Mouse (Mus musculus): ENCODE results near the gene C530008M17Rik.
"Not testable (repeated sequence)": the region's sequence is repeated elsewhere in the genome, so short reads cannot be mapped to it uniquely, and the experiment has no call there.

Gene C530008M17Rik

GRCm38 (mm10) chr5:76902131-76902530 lies 245.8 kb downstream of the C530008M17Rik start:
- H3K4me3 ChIP-seq (replicated peaks; ENCODE audit: low read length), result no peak overlapping the region
- no peak for TF ChIP-seq CTCF (conservative IDR thresholded peaks at IDR 0.05; ENCODE audit: low read length)
- no peak for TF ChIP-seq POU5F1 (IDR thresholded peaks at IDR 0.05; ENCODE audit: borderline replicate concordance, low read length)
- no peak for TF ChIP-seq NANOG (IDR thresholded peaks at IDR 0.05; ENCODE audit: borderline replicate concordance, low read length)

GRCm38 (mm10) chr5:76904713-76905404 lies 248.5 kb downstream of the C530008M17Rik start:
- Histone ChIP-seq H3K9me3 (ENCODE audit: low read length) (no peaks in the 10 kb centered on the region), H3K4me1 (replicated peaks; ENCODE audit: low read depth, low read length) (peaks cover 45% of the 10 kb centered on the region), H3K36me3 (ENCODE audit: insufficient read depth, low read length) (peaks cover 25% of the 10 kb centered on the region), H3K27me3 (ENCODE audit: insufficient read depth, low read length) (no peaks in the 10 kb centered on the region), H3K4me3 (replicated peaks; ENCODE audit: low read length) (peak overlapping the region; percentile 95)
- no peak for TF ChIP-seq POU5F1 (IDR thresholded peaks at IDR 0.05; ENCODE audit: borderline replicate concordance, low read length)
- TF ChIP-seq NANOG (IDR thresholded peaks at IDR 0.05; ENCODE audit: borderline replicate concordance, low read length), result no peak
- TF ChIP-seq CTCF (conservative IDR thresholded peaks at IDR 0.05; ENCODE audit: low read length), result no peak

More at GRCm38 (mm10) chr5:76902131-76902530, 245.8 kb downstream of the C530008M17Rik start:
- peaks cover 42% of the 10 kb centered on the region for H3K36me3 ChIP-seq (ENCODE audit: insufficient read depth, low read length)
- H3K4me1 ChIP-seq (replicated peaks; ENCODE audit: low read depth, low read length), result peaks cover 21% of the 10 kb centered on the region
- no peaks in the 10 kb centered on the region for H3K9me3 ChIP-seq (ENCODE audit: low read length)
- no peaks in the 10 kb centered on the region for H3K27me3 ChIP-seq (ENCODE audit: insufficient read depth, low read length)

DNA sequence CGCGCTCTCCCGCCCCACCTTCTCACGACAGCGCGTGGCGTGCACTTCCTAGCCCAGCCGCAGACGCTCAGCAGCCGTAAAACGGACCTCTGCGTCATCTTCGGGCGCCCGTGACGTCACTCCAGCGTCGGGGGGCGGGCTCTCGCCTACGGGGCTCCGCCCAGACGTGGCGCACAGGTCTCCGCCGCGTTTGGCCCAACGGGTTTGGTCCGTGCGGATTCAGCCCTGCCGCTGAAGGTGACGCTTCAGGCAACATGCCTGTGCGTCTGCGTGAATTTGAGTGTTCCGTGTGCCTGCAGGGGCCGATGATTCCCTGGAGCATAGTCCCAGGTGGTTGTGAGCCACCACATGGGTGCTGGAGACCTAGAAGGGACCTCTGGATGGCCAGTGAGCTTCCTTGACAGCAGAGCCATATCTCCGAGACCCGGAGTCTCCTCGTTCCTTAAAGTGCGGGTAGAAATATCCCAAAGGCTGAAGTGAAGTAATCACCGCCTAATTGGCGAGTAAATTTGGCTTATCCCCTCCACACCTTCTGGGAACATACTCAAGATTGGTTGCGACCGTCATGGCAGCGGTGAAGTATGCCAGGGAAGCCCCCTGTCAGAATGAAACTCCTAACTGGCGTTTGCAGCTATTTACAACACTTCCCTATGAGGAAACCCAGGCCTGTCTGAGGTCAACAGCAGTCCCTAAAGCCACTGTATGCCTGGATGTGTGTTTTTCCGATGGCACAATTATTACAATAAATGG lies 249.3 kb downstream of the C530008M17Rik start, which contains the start of gene Aasdh:
Gene Aasdh (minus strand): TSS at position 110 of the 750 bp plus-strand sequence.
- H3K27me3 ChIP-seq (ENCODE audit: insufficient read depth, low read length), result no peaks in the 10 kb centered on the region
- H3K4me1 ChIP-seq (replicated peaks; ENCODE audit: low read depth, low read length), result peaks cover 52% of the 10 kb centered on the region
- peaks cover 21% of the 10 kb centered on the region for H3K36me3 ChIP-seq (ENCODE audit: insufficient read depth, low read length)
- peak within 1 kb of the TSS; percentile 95 for H3K4me3 ChIP-seq (replicated peaks; ENCODE audit: low read length)
- TF ChIP-seq NANOG (IDR thresholded peaks at IDR 0.05; ENCODE audit: borderline replicate concordance, low read length) (no peak), CTCF (conservative IDR thresholded peaks at IDR 0.05; ENCODE audit: low read length) (no peak), POU5F1 (IDR thresholded peaks at IDR 0.05; ENCODE audit: borderline replicate concordance, low read length) (no peak)
- H3K9me3 ChIP-seq (ENCODE audit: low read length), result no peaks in the 10 kb centered on the region

DNA sequence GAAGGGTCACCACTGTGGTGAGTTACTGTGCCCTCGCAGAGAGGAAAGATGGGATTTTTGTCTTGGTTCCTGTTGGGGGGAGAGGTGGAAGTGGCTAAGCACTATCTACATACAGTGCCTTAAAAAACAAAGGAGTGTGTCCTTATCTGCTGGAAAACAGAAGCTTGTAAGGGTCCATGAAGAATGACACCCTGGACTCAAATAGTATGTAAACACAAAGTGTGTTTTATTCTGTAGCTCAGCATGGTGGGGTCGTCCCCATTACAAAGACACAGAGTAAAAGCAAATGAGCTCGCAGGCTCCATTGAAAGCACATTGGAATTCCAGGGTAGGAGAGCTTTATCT lies 249.8 kb downstream of the C530008M17Rik start:
- Histone ChIP-seq H3K4me3 (replicated peaks; ENCODE audit: low read length) (peak overlapping the region; percentile 95), H3K9me3 (ENCODE audit: low read length) (no peaks in the 10 kb centered on the region), H3K27me3 (ENCODE audit: insufficient read depth, low read length) (no peaks in the 10 kb centered on the region), H3K36me3 (ENCODE audit: insufficient read depth, low read length) (peaks cover 17% of the 10 kb centered on the region), H3K4me1 (replicated peaks; ENCODE audit: low read depth, low read length) (peaks cover 58% of the 10 kb centered on the region)
- TF ChIP-seq POU5F1 (IDR thresholded peaks at IDR 0.05; ENCODE audit: borderline replicate concordance, low read length) (no peak), NANOG (IDR thresholded peaks at IDR 0.05; ENCODE audit: borderline replicate concordance, low read length) (no peak), CTCF (conservative IDR thresholded peaks at IDR 0.05; ENCODE audit: low read length) (no peak)

- Histone ChIP-seq H3K36me3 (ENCODE audit: insufficient read depth, low read length) (peaks cover 33% of the 10 kb centered on the region), H3K9me3 (ENCODE audit: low read length) (no peaks in the 10 kb centered on the region), H3K27me3 (ENCODE audit: insufficient read depth, low read length) (no peaks in the 10 kb centered on the region), H3K4me3 (replicated peaks; ENCODE audit: low read length) (peak overlapping the region; percentile 32; the same call in 1 of the 2 replicates), H3K4me1 (replicated peaks; ENCODE audit: low read depth, low read length) (peaks cover 78% of the 10 kb centered on the region)
- TF ChIP-seq NANOG (IDR thresholded peaks at IDR 0.05; ENCODE audit: borderline replicate concordance, low read length) (no peak), POU5F1 (IDR thresholded peaks at IDR 0.05; ENCODE audit: borderline replicate concordance, low read length) (no peak), CTCF (conservative IDR thresholded peaks at IDR 0.05; ENCODE audit: low read length) (no peak)
These were observed 254.5 kb downstream of the C530008M17Rik start for GRCm38 (mm10) chr5:76910807-76911206.

- H3K4me1 ChIP-seq (replicated peaks; ENCODE audit: low read depth, low read length), result peaks cover 66% of the 10 kb centered on the region
- peaks cover 48% of the 10 kb centered on the region for H3K36me3 ChIP-seq (ENCODE audit: insufficient read depth, low read length)
- H3K27me3 ChIP-seq (ENCODE audit: insufficient read depth, low read length); H3K9me3 ChIP-seq (ENCODE audit: low read length); H3K4me3 ChIP-seq (replicated peaks; ENCODE audit: low read length): not testable (repeated sequence)
These were observed 256.2 kb downstream of the C530008M17Rik start for GRCm38 (mm10) chr5:76912522-76912921.

- peaks cover 58% of the 10 kb centered on the region for H3K4me1 ChIP-seq (replicated peaks; ENCODE audit: low read depth, low read length)
- no peak overlapping the region for H3K4me3 ChIP-seq (replicated peaks; ENCODE audit: low read length)
- H3K36me3 ChIP-seq (ENCODE audit: insufficient read depth, low read length), result peaks cover 98% of the 10 kb centered on the region
- TF ChIP-seq NANOG (IDR thresholded peaks at IDR 0.05; ENCODE audit: borderline replicate concordance, low read length), result no peak
- no peak for TF ChIP-seq POU5F1 (IDR thresholded peaks at IDR 0.05; ENCODE audit: borderline replicate concordance, low read length)
- no peak for TF ChIP-seq CTCF (conservative IDR thresholded peaks at IDR 0.05; ENCODE audit: low read length)
- H3K9me3 ChIP-seq (ENCODE audit: low read length), result no peaks in the 10 kb centered on the region
- no peaks in the 10 kb centered on the region for H3K27me3 ChIP-seq (ENCODE audit: insufficient read depth, low read length)
These were observed 266.5 kb downstream of the C530008M17Rik start for GRCm38 (mm10) chr5:76922833-76923232.

Measured in E14TG2a.4 (cell line).